Mouse (Mus musculus) monocyte, adult 5-6 weeks (primary cell): ENCODE measurements around the gene Lin7a. TPM values are rescaled to one million over a fixed set of nuclear protein-coding genes. Genes with fewer than 3 reads are reported as not detected.

Experiments used
- ATAC-seq: fragments of 153-309, 156-312 bp; replicated peaks from 2 replicates; pipeline ENCODE4 v1.8.0; 2017; ENCODE audit warnings: mild to moderate bottlenecking; ENCODE audit not compliant: low TSS enrichment, insufficient number of reproducible peaks, severe bottlenecking, poor library complexity, low FRiP score
- total RNA-seq: library from RNA; stranded (forward); fragments of 200-1000, 200-491, 200-594 nt; gene quantifications from 3 replicates; pipeline ENCODE4 v1.2.3, GENCODE M21; 2017

The Lin7a gene
- total RNA-seq, 1 experiment from 2014 or later, result not detected

GRCm38 (mm10) chr10:107359296-107359695 lies 87.8 kb downstream of the Lin7a start:
- ATAC-seq, result no peak

- ATAC-seq, result no peak
Measured at GRCm38 (mm10) chr10:107361546-107361945, 90.1 kb downstream of the Lin7a start.

- ATAC-seq, result no peak
Measured at GRCm38 (mm10) chr10:107362026-107362425, 90.5 kb downstream of the Lin7a start.

- no peak for ATAC-seq
Measured at GRCm38 (mm10) chr10:107363049-107363816, 91.7 kb downstream of the Lin7a start.

- no peak for ATAC-seq
Measured at GRCm38 (mm10) chr10:107377218-107377617, 105.7 kb downstream of the Lin7a start.

GRCm38 (mm10) chr10:107381143-107381746 lies 109.8 kb downstream of the Lin7a start:
- ATAC-seq, result no peak

- ATAC-seq, result no peak
Measured at GRCm38 (mm10) chr10:107383825-107384224, 112.3 kb downstream of the Lin7a start.

- no peak for ATAC-seq
Measured at GRCm38 (mm10) chr10:107389505-107389904, 118.0 kb downstream of the Lin7a start.

GRCm38 (mm10) chr10:107405347-107405746 lies 133.9 kb downstream of the Lin7a start:
- ATAC-seq, result no peak

GRCm38 (mm10) chr10:107418306-107418705 lies 146.8 kb downstream of the Lin7a start:
- ATAC-seq, result no peak

- no peak for ATAC-seq
Measured at GRCm38 (mm10) chr10:107436967-107437366, 165.5 kb downstream of the Lin7a start.

GRCm38 (mm10) chr10:107442781-107443180 lies 171.3 kb downstream of the Lin7a start:
- no peak for ATAC-seq

- no peak for ATAC-seq
Measured at GRCm38 (mm10) chr10:107449496-107450330, 178.2 kb downstream of the Lin7a start.

- ATAC-seq, result no peak
Measured at GRCm38 (mm10) chr10:107467819-107468218, 196.3 kb downstream of the Lin7a start.

Other genes starting within 250 kb of the Lin7a start
- gene Acss3, start 148.0 kb upstream of the Lin7a start, total RNA-seq, result not detected in 3 replicates
- not detected in 3 replicates for gene Myf5, start 214.4 kb downstream of the Lin7a start, total RNA-seq
- gene Myf6, start 223.1 kb downstream of the Lin7a start, total RNA-seq, result not detected in 3 replicates